Mouse (Mus musculus) erythroblast, adult 5-6 weeks (primary cell): ENCODE measurements around the gene Bola3. TPM values are rescaled to one million over a fixed set of nuclear protein-coding genes. Genes with fewer than 3 reads are reported as not detected.

ENCODE experiments used
- ATAC-seq: replicated peaks from 2 replicates; pipeline ENCODE4 v1.8.0; 2016; ENCODE audit warnings: moderate number of reproducible peaks, mild to moderate bottlenecking, moderate TSS enrichment, inconsistent platforms; ENCODE audit not compliant: poor library complexity, low FRiP score, severe bottlenecking
- total RNA-seq, 2 experiments: library from RNA; stranded (forward) in 1 of 2; stranded (reverse) in 1 of 2; fragments of 150-400 nt in 1 of 2; fragments of 200-764, 138-1000 nt in 1 of 2; gene quantifications; 2 replicates each; pipeline versions ENCODE4 v1.2.3 to v1.2.4; 2015 to 2017; ENCODE audit warnings: low replicate concordance in 2 of 2

Bola3 gene
- total RNA-seq (2015; ENCODE audit: low replicate concordance) (99.1 and 113 TPM in 2 replicates), total RNA-seq (2017; ENCODE audit: low replicate concordance) (93.6 and 115 TPM in 2 replicates)

- peak; percentile 1; the same call in 1 of the 2 replicates for ATAC-seq
Measured at GRCm38 (mm10) chr6:83348873-83349272, at the start of gene Bola3. TSS of gene Bola3 (plus strand) at chr6:83349147.

GRCm38 (mm10) chr6:83300447-83301229 lies 48.3 kb upstream of the Bola3 start:
- ATAC-seq: no peak

- no peak for ATAC-seq
Measured at GRCm38 (mm10) chr6:83301294-83301693, 47.7 kb upstream of the Bola3 start.

GRCm38 (mm10) chr6:83302264-83302663 lies 46.7 kb upstream of the Bola3 start:
- no peak for ATAC-seq

- ATAC-seq: 0 out of 2 replicates have a peak, but pooled peaks have one; percentile 44
Measured at GRCm38 (mm10) chr6:83309017-83309416, 39.9 kb upstream of the Bola3 start.

- ATAC-seq: no peak
Measured at GRCm38 (mm10) chr6:83311206-83311605, 37.7 kb upstream of the Bola3 start.

GRCm38 (mm10) chr6:83312021-83312420 lies 36.9 kb upstream of the Bola3 start:
- ATAC-seq: no peak

- ATAC-seq: no peak
Measured at GRCm38 (mm10) chr6:83312514-83312913, 36.4 kb upstream of the Bola3 start.

GRCm38 (mm10) chr6:83315293-83315692 lies 33.7 kb upstream of the Bola3 start:
- ATAC-seq: no peak

- no peak for ATAC-seq
Measured at GRCm38 (mm10) chr6:83316022-83316421, 32.9 kb upstream of the Bola3 start.

- peak; percentile 95 for ATAC-seq
Measured at GRCm38 (mm10) chr6:83317108-83317741, 31.7 kb upstream of the Bola3 start.

GRCm38 (mm10) chr6:83321927-83322326 lies 27.0 kb upstream of the Bola3 start:
- ATAC-seq: no peak

GRCm38 (mm10) chr6:83322794-83323193 lies 26.2 kb upstream of the Bola3 start:
- no peak for ATAC-seq

- ATAC-seq: no peak
Measured at GRCm38 (mm10) chr6:83323652-83324419, 25.1 kb upstream of the Bola3 start.

- peak; percentile 94 for ATAC-seq
Measured at GRCm38 (mm10) chr6:83325525-83326393, 23.2 kb upstream of the Bola3 start, which contains the start of the genes Mthfd2 and Mob1a. TSS of gene Mthfd2 (minus strand) at chr6:83325908. TSS of gene Mob1a (plus strand) at chr6:83326016.

- peak; percentile 46; the same call in 1 of the 2 replicates for ATAC-seq
Measured at GRCm38 (mm10) chr6:83326394-83326736, 22.6 kb upstream of the Bola3 start.

- ATAC-seq: peak; percentile 49; the same call in 1 of the 2 replicates
Measured at GRCm38 (mm10) chr6:83326761-83327160, 22.2 kb upstream of the Bola3 start.

GRCm38 (mm10) chr6:83327591-83328190 lies 21.3 kb upstream of the Bola3 start:
- no peak for ATAC-seq

GRCm38 (mm10) chr6:83341387-83341786 lies 7.6 kb upstream of the Bola3 start:
- ATAC-seq: no peak
